Mouse (Mus musculus): ENCODE results near the gene Ncln.
A peak's percentile ranks its signal among the peaks of the same experiment; 100 is the strongest.

Gene Ncln

DNA sequence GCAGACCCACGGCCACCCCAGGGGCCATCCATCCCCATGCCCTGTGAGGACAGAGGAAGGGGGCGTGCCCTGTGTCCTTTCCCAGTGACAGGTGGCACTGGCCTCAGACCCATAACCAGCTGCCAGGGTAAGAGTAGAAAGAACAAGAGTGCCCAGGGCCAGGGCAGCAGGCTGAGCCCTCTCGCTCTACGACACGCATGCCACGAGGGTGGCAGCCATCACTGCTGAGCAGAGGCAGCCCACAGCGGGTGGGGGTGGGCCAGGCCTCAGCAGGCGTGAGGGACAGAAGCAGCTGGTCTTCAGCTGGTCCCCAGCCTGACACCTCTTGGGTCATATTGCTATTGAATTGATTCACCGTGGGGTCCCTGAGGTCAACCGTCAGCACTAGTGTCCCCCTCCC lies 9.7 kb downstream of the Ncln start:
- H3K27me3 ChIP-seq (ENCODE audit: control insufficient read depth, insufficient read depth, low read length, poor library complexity, severe bottlenecking) = no peaks in the 10 kb centered on the region; the same call in 1 of the 2 replicates
- peaks cover 19% of the 10 kb centered on the region for H3K36me3 ChIP-seq (ENCODE audit: control insufficient read depth, insufficient read depth, low read length, poor library complexity, severe bottlenecking)
- no peak for DNase-seq (ENCODE audit: low read depth, low spot score)

DNA sequence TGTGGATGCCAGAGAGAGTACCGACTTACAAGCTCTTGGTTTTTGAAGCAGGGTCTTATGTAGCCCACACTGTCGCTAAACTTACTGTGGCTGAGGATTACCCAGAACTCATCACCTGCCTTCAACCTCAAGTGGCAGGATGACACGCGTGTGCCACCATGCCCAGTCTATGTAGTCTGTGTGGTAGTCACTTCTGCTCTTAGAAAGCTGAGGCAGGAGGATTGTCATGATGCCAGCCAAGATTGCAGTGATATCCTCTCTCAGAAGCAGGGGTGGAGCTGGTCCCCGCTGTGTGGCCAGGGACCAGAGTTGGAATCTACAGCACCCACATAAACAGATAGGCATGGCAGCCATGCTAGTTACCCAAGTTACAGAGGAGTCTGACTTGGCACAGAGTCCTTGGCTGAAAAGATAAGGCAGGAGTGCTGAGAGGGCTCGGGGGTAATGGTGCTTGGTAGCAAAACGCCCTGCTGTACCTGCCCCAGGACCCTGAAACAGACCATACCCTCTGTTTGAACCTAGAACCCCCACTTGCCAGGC lies 10.6 kb downstream of the Ncln start:
- Histone ChIP-seq H3K27me3 (ENCODE audit: control insufficient read depth, insufficient read depth, low read length, poor library complexity, severe bottlenecking) (no peaks in the 10 kb centered on the region; the same call in 1 of the 2 replicates), H3K36me3 (ENCODE audit: control insufficient read depth, insufficient read depth, low read length, poor library complexity, severe bottlenecking) (peaks cover 16% of the 10 kb centered on the region)
- DNase-seq (ENCODE audit: low read depth, low spot score) = no peak

DNA sequence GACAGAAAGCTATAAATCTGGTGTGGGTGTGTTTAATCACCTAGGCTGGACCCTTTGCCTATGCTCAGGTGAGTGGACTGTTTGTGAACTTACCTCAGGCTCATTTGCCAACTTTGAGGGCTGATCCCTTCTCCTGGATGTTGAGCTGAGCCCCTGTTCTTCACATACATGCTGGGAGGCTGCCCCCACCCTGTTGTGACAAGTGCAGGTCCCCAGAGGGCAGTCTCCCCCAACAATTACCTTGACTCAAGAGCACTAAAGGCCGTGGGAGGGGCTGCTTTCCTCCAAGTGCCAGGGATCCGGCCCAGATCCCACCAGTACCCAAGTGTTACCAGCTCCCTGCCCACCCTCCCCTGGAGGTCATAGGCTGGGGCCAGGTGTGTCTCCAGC lies 11.1 kb downstream of the Ncln start:
- Histone ChIP-seq H3K36me3 (ENCODE audit: control insufficient read depth, insufficient read depth, low read length, poor library complexity, severe bottlenecking) (peaks cover 16% of the 10 kb centered on the region), H3K27me3 (ENCODE audit: control insufficient read depth, insufficient read depth, low read length, poor library complexity, severe bottlenecking) (no peaks in the 10 kb centered on the region; the same call in 1 of the 2 replicates)
- peak; percentile 59 for DNase-seq (ENCODE audit: low read depth, low spot score)

DNA sequence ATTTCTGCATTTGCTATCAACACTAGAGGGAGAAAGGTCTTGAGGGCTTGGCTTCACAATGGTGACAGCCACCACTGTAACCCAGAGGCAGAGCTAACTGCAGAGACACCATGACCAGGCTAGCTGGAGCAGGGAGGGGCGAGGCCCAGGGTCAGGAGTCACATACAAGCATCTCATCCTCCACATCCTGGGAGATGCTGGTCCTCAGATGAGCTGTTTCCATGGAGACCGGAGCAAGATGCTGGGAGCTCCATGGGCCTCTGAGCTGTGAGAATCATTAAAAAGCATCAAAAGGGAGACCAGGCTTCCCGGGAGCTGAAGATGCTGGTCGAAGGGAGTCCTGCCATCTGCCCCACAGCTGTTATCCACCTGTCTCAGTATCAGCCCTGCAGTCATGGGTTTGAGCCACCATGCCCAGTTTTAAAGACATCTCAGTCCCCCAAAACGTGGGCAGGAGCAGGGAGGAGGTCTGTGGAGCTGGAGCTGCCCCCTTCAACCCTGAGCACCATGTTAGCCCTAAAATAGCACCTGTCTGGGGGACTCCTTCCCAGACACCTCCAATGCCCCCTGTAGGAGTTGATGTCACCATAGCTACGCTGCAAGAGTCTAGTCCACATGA lies 11.6 kb downstream of the Ncln start:
- H3K36me3 ChIP-seq (ENCODE audit: control insufficient read depth, insufficient read depth, low read length, poor library complexity, severe bottlenecking) = peaks cover 16% of the 10 kb centered on the region
- DNase-seq (ENCODE audit: low read depth, low spot score) = no peak
- H3K27me3 ChIP-seq (ENCODE audit: control insufficient read depth, insufficient read depth, low read length, poor library complexity, severe bottlenecking) = no peaks in the 10 kb centered on the region; the same call in 1 of the 2 replicates

DNA sequence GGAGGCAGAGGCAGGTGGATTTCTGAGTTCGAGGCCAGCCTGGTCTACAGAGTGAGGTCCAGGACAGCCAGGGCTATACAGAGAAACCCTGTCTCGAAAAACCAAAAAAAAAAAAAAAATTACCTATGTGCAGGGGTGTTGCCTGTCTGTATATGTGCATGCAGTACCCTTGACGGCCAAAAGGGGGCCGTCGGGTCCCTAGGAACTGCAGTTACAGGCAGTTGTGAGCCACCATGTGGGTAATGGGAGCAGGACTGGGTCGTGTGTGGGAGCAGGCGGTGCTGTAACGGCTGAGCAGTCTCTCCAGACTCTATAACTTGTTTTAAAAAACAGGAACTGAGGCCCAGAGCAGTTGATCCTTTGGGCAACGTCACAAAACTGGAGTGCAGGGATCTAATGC lies 12.2 kb downstream of the Ncln start:
- Histone ChIP-seq H3K27me3 (ENCODE audit: control insufficient read depth, insufficient read depth, low read length, poor library complexity, severe bottlenecking) (no peaks in the 10 kb centered on the region; the same call in 1 of the 2 replicates), H3K36me3 (ENCODE audit: control insufficient read depth, insufficient read depth, low read length, poor library complexity, severe bottlenecking) (peaks cover 13% of the 10 kb centered on the region)
- DNase-seq (ENCODE audit: low read depth, low spot score) = peak; percentile 76

DNA sequence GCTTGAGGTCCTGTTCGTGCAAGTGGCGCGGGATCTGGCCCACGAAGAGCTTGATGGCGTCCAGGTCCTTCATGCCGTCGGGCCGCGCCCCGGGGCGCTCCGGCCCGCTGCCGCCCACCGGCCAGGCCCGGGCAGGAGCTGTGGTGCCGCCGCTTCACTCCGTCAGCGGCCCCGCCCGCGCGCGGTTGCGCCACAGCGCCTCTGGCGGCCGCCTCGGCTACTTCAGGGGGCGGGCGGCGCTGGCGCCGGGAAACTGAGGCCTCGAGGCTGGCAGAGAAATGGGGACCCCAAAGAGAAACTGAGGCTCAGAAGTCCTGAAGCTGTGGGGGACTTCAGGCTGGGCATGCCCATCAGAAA lies 13.7 kb downstream of the Ncln start, which contains the start of gene Celf5:
Gene Celf5 (minus strand): TSS at position 177 of the 357 bp plus-strand sequence.
- Histone ChIP-seq H3K27me3 (ENCODE audit: control insufficient read depth, insufficient read depth, low read length, poor library complexity, severe bottlenecking) (no peaks in the 10 kb centered on the region; the same call in 1 of the 2 replicates), H3K36me3 (ENCODE audit: control insufficient read depth, insufficient read depth, low read length, poor library complexity, severe bottlenecking) (peaks cover 5% of the 10 kb centered on the region)
- DNase-seq (ENCODE audit: low read depth, low spot score) = peak; percentile 66

DNA sequence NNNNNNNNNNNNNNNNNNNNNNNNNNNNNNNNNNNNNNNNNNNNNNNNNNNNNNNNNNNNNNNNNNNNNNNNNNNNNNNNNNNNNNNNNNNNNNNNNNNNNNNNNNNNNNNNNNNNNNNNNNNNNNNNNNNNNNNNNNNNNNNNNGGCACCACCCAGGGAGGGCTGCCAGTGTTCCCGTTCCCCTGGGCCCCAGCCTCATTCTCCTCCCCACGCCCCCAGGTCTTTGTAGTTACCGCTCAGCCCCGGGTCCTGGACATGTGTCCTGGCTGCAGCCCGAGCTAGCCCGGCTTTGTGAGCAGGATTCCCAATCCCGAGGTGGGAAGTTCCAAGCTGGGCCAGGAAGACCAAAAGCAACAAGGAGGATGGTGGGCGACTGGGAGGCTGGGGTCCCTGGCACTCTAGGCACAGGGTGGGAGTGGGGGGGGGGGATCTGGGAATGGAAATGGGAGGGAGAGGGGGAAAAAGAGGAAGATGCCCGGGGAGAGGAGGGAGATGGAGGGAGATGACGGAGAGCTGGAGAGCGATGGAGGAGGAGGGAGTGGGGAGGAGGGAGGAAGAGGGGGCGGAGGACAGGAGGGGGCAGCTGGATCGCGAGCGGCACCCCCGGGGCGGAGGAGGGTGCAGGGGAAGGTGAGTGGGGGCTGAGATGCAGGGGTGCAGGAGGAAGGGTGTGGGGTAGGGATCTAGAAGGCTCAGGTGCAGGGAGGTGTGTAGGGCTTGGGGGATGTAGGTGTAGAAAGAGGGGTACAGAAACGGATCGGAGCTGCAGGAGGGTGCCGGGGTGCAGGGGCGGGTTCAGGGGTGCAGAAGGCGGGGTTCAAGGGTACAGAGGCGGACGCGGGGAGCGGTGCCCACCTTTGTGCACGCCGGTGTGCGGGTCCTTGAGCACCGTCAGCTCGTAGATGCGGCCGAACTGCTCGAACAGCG lies 14.3 kb downstream of the Ncln start:
- no peak for DNase-seq (ENCODE audit: low read depth, low spot score)
- no peaks in the 10 kb centered on the region; the same call in 1 of the 2 replicates for H3K27me3 ChIP-seq (ENCODE audit: control insufficient read depth, insufficient read depth, low read length, poor library complexity, severe bottlenecking)
- peaks cover 1% of the 10 kb centered on the region; the same call in 1 of the 2 replicates for H3K36me3 ChIP-seq (ENCODE audit: control insufficient read depth, insufficient read depth, low read length, poor library complexity, severe bottlenecking)

DNA sequence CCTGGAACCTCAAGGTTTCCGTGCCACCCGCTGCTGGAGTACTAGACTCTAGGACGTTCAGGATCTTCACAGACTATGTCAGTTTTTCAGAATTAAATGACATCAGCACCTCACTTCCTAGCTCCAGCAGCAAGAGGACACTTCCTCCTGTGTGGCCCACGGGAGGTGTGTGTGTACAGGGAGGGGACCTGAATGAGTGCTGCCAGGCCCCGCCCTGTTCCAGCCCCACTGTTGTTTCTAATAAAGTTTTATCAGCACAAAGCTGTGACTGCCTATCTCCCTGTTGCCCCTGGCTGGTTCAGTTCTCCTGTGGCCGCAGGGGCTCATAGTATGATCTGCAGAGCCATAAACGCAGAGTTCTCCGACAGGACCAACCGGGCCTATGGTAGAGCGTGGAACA lies 21.7 kb downstream of the Ncln start:
- Histone ChIP-seq H3K27me3 (ENCODE audit: control insufficient read depth, insufficient read depth, low read length, poor library complexity, severe bottlenecking) (peaks cover 4% of the 10 kb centered on the region), H3K36me3 (ENCODE audit: control insufficient read depth, insufficient read depth, low read length, poor library complexity, severe bottlenecking) (no peaks in the 10 kb centered on the region)
- no peak for DNase-seq (ENCODE audit: low read depth, low spot score)

DNA sequence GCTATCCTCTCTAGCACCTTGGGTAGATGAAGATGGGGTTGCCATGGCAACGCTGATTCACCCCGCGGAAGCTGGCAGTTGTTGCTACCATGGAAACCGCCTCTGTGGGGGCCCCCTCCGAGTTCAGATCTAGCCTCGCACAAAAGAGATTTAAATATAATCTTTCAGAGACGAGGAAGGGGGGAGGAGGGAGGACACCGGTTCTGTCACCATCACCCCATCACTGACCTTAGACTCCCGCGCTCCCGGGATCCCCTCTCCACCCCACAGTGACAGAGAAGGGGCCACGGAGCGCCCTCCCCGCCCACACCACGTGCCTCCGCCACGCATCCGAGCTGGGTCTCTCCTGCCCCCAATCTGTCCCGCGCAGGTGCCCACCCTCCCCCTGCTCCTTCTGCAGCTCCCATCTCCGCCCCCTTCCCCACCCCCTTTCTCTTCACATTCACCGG lies 23.2 kb downstream of the Ncln start:
- Histone ChIP-seq H3K27me3 (ENCODE audit: control insufficient read depth, insufficient read depth, low read length, poor library complexity, severe bottlenecking) (peaks cover 4% of the 10 kb centered on the region), H3K36me3 (ENCODE audit: control insufficient read depth, insufficient read depth, low read length, poor library complexity, severe bottlenecking) (no peaks in the 10 kb centered on the region)
- DNase-seq (ENCODE audit: low read depth, low spot score) = peak; percentile 74

DNA sequence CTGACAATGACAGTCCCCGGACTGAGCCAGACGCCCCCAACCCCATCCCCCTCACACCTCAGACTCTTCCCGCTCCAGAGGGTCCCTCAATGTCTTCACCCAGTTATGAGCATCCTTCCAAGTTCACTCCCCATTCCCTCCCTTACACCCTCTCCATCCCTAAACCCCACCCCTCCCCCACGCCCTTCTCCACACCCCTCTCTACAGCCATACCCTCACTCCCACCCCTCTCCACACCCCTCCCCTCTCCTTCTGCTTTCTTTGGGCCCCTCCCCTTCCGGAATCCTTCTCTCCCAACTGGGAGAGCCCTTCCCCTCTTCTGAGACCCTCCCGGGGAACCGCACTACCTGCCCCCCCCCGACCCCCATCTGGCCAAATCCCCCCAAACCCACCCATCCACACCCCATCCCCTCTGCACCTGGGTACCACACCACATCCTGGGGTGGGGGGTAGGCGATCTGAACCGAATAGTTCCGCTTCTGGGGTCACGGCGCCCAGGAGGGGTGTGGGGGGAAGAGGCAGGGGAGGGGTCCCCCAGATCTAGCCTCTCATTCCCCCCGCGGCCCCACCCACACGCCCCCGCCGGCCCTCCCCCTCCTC lies 23.7 kb downstream of the Ncln start:
- H3K27me3 ChIP-seq (ENCODE audit: control insufficient read depth, insufficient read depth, low read length, poor library complexity, severe bottlenecking) = peaks cover 4% of the 10 kb centered on the region
- no peaks in the 10 kb centered on the region for H3K36me3 ChIP-seq (ENCODE audit: control insufficient read depth, insufficient read depth, low read length, poor library complexity, severe bottlenecking)
- no peak for DNase-seq (ENCODE audit: low read depth, low spot score)

DNA sequence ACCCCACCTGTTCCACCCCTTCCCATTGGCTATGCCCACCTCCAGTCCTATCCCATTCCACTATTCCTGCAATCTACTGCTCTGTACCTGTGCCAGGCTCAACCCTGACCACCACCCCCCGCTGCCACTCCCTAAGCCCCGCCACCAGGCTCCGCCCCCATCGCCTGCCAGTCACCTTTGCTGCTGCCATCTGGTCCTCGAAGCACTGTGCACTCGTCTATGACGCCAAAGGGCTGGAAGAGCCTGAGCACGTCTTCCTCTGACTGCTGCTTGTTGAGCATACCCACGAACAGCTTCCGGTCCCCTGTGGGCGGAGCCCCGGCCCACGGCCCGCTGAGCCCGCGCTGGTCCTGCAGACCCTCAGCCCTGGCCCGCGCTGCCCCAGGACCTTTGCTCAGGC lies 25.7 kb downstream of the Ncln start:
- H3K27me3 ChIP-seq (ENCODE audit: control insufficient read depth, insufficient read depth, low read length, poor library complexity, severe bottlenecking) = peaks cover 4% of the 10 kb centered on the region
- peak; percentile 41 for DNase-seq (ENCODE audit: low read depth, low spot score)
- H3K36me3 ChIP-seq (ENCODE audit: control insufficient read depth, insufficient read depth, low read length, poor library complexity, severe bottlenecking) = no peaks in the 10 kb centered on the region

DNA sequence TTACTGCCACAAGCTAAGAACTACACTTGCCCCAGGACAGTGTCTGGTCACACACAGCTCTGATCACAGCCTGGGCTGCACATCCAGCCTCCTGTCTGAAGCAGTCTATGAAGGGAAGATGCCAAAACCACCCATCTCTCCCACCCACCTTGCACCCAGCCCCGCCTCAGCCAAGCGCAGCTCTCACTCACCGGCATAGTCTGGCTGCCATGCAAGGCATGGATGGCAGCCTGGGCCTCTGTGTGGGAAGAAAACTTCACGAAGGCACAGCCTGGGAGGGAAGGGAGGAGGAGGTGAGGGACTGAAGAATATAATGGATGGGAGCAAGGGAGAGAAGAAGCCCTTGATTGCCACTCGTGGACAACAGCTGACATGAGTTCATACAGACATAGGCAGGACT lies 26.9 kb downstream of the Ncln start:
- Histone ChIP-seq H3K36me3 (ENCODE audit: control insufficient read depth, insufficient read depth, low read length, poor library complexity, severe bottlenecking) (no peaks in the 10 kb centered on the region), H3K27me3 (ENCODE audit: control insufficient read depth, insufficient read depth, low read length, poor library complexity, severe bottlenecking) (peaks cover 4% of the 10 kb centered on the region)
- DNase-seq (ENCODE audit: low read depth, low spot score) = no peak

DNA sequence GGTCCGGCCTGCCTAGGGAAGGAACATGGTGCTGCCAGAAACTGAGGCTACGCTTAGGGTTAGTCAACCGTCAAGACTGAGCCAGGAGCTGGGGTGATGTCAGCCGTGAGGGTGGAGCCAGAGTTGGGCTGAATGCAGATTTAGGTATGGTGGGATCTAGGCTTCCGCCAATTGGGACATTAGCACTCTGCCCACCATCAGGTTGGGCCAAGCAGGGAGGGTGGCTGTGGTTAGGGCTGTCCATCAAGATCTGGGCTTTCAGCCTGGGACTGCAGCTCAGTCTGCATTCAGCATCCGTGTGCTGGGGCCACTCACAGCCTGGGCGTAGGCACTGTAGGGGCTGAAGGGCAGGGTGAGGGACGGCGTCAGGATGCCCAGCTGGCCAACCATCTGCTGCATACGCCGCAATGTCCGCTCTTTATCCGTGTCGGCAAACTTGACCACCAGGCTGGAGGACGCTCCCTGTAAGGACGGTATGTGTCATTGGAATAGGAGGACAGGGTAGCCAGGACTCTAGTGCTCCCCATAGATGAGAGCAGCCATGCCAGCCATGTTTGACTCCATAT lies 28.4 kb downstream of the Ncln start:
- H3K27me3 ChIP-seq (ENCODE audit: control insufficient read depth, insufficient read depth, low read length, poor library complexity, severe bottlenecking) = 0 out of 2 replicates have a peak, but pooled peaks cover 2% of the 10 kb centered on the region
- no peak for DNase-seq (ENCODE audit: low read depth, low spot score)
- no peaks in the 10 kb centered on the region for H3K36me3 ChIP-seq (ENCODE audit: control insufficient read depth, insufficient read depth, low read length, poor library complexity, severe bottlenecking)

DNA sequence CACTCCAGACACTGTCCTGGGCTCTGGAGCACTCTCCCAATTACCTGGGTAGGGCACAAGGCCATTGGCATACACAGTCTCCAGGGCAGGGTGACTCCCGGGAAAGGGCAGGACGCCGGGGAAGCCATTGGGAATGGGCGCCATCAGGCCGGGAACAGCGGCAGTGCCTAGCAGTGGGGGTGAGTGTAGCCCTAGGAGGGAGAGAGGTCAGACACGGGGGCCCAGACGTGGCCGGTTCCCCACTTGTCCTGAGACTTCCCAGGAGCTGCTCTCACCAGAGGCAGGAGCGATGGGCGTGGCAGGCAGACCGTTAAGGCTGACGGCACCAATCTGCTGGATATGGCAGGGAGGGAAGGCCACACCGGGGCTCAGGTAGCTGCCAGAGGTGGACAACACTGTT lies 29.3 kb downstream of the Ncln start:
- H3K36me3 ChIP-seq (ENCODE audit: control insufficient read depth, insufficient read depth, low read length, poor library complexity, severe bottlenecking) = no peaks in the 10 kb centered on the region
- H3K27me3 ChIP-seq (ENCODE audit: control insufficient read depth, insufficient read depth, low read length, poor library complexity, severe bottlenecking) = no peaks in the 10 kb centered on the region
- no peak for DNase-seq (ENCODE audit: low read depth, low spot score)
